Mouse (Mus musculus) liver, postnatal 0 days (tissue): Measurements from ENCODE around the gene Nox1.

Source experiments
- CTCF ChIP-seq: sonication (generic); IDR thresholded peaks from 2 replicates; pipeline ENCODE4 v1.5.1; 2016; ENCODE audit warnings: antibody characterized with exemption, low read depth
- EP300 ChIP-seq: IDR thresholded peaks from 2 replicates; pipeline ENCODE4 v1.6.1; 2016; ENCODE audit warnings: antibody characterized with exemption, low read depth, mild to moderate bottlenecking

- TF ChIP-seq CTCF (0 out of 2 replicates have a peak, but pooled peaks have one; percentile 6), EP300 (no peak)
Measured at GRCm38 (mm10) chrX:134048994-134049393, 172.8 kb downstream of the Nox1 start.
